ENCODE assay signal across 13 mouse cellular contexts in genomic region chr5:133365771-133366170, GRCm38 (mm10).
DNase-seq lines count a peak whose midpoint lies in the region; ATAC-seq and TF ChIP-seq lines count a peak whose summit lies in the region.
"Had no signal": no experiment of that assay in that cellular context is flagged by ENCODE, and none has a peak within 500 bp of the region (broad histone marks: within the 10 kb centered on the region; RNA-seq: fewer than 3 reads in every experiment).

No protein-coding gene starts in this region.

- H3K4me3 ChIP-seq in midbrain, embryonic 11.5 days (ENCODE audit: low read depth, low read length) = no peak overlapping the region
- no peak overlapping the region for H3K4me3 ChIP-seq in midbrain, embryonic 13.5 days (replicated peaks)
- no peak overlapping the region for H3K4me3 ChIP-seq in intestine, postnatal 0 days (ENCODE audit: low read depth, low read length)
- H3K4me3 ChIP-seq: embryonic facial prominence, embryonic 15.5 days; heart, embryonic 13.5 days had no signal

- ATAC-seq in midbrain, embryonic 11.5 days (ENCODE audit: low FRiP score) = no peak
- ATAC-seq in midbrain, embryonic 13.5 days = no peak
- no peak for ATAC-seq in CD4-positive, CD25-positive, alpha-beta regulatory T cell, adult 4 months
- no peak for ATAC-seq in intestine, postnatal 0 days

- H3K36me3 ChIP-seq in midbrain, embryonic 11.5 days (ENCODE audit: control insufficient read depth, insufficient read depth, low read length) = no peaks in the 10 kb centered on the region
- H3K36me3 ChIP-seq in midbrain, embryonic 13.5 days = no peaks in the 10 kb centered on the region
- H3K36me3 ChIP-seq in intestine, postnatal 0 days (ENCODE audit: control insufficient read depth, insufficient read depth) = no peaks in the 10 kb centered on the region
- H3K36me3 ChIP-seq: embryonic facial prominence, embryonic 15.5 days; heart, embryonic 13.5 days had no signal

- H3K4me2 ChIP-seq in midbrain, embryonic 11.5 days = no peak overlapping the region
- no peak overlapping the region for H3K4me2 ChIP-seq in midbrain, embryonic 13.5 days (replicated peaks)
- no peak overlapping the region for H3K4me2 ChIP-seq in intestine, postnatal 0 days (replicated peaks; ENCODE audit: low read depth)
- H3K4me2 ChIP-seq: embryonic facial prominence, embryonic 15.5 days; heart, embryonic 13.5 days had no signal

- H3K27me3 ChIP-seq in midbrain, embryonic 11.5 days (ENCODE audit: control insufficient read depth, insufficient read depth, low read length) = no peaks in the 10 kb centered on the region
- no peaks in the 10 kb centered on the region for H3K27me3 ChIP-seq in midbrain, embryonic 13.5 days
- H3K27me3 ChIP-seq in intestine, postnatal 0 days (replicated peaks; ENCODE audit: control insufficient read depth, insufficient read depth, low read length) = no peaks in the 10 kb centered on the region
- H3K27me3 ChIP-seq: embryonic facial prominence, embryonic 15.5 days; heart, embryonic 13.5 days had no signal

- 63% methylated on average over 3 of the region's 3 CpGs for WGBS in midbrain, embryonic 11.5 days
- WGBS in midbrain, embryonic 13.5 days = 60% methylated on average over 3 of the region's 3 CpGs
- 90% methylated on average over 3 of the region's 3 CpGs for WGBS in intestine, postnatal 0 days

- H3K9me3 ChIP-seq in midbrain, embryonic 11.5 days (ENCODE audit: control insufficient read depth, low read length) = no peaks in the 10 kb centered on the region
- no peaks in the 10 kb centered on the region for H3K9me3 ChIP-seq in midbrain, embryonic 13.5 days
- no peaks in the 10 kb centered on the region for H3K9me3 ChIP-seq in intestine, postnatal 0 days (ENCODE audit: control insufficient read depth)
- H3K9me3 ChIP-seq: embryonic facial prominence, embryonic 15.5 days; heart, embryonic 13.5 days had no signal

- no peak for TF ChIP-seq CTCF in intestine, postnatal 0 days (IDR thresholded peaks at IDR 0.05; ENCODE audit: low read depth)

- no peak overlapping the region for H3K9ac ChIP-seq in midbrain, embryonic 11.5 days (ENCODE audit: low read length)
- H3K9ac ChIP-seq in midbrain, embryonic 13.5 days (replicated peaks) = no peak overlapping the region
- no peak overlapping the region for H3K9ac ChIP-seq in intestine, postnatal 0 days (ENCODE audit: low read depth, low read length)
- H3K9ac ChIP-seq: embryonic facial prominence, embryonic 15.5 days; heart, embryonic 13.5 days had no signal

- H3K27ac ChIP-seq in midbrain, embryonic 11.5 days (ENCODE audit: low read depth, low read length) = no peak overlapping the region
- H3K27ac ChIP-seq in midbrain, embryonic 13.5 days = no peak overlapping the region
- no peak overlapping the region for H3K27ac ChIP-seq in intestine, postnatal 0 days (ENCODE audit: low read depth, low read length)
- H3K27ac ChIP-seq: embryonic facial prominence, embryonic 15.5 days; heart, embryonic 13.5 days had no signal

- H3K4me1 ChIP-seq in midbrain, embryonic 11.5 days (ENCODE audit: control insufficient read depth, insufficient read depth, low read length) = peaks cover 2% of the 10 kb centered on the region; the same call in 1 of the 2 replicates
- H3K4me1 ChIP-seq in midbrain, embryonic 13.5 days (replicated peaks) = peaks cover 10% of the 10 kb centered on the region; the same call in 1 of the 2 replicates
- no peaks in the 10 kb centered on the region for H3K4me1 ChIP-seq in intestine, postnatal 0 days (replicated peaks; ENCODE audit: control insufficient read depth, insufficient read depth, low read length)
- H3K4me1 ChIP-seq: embryonic facial prominence, embryonic 15.5 days; heart, embryonic 13.5 days had no signal

- DNase-seq in midbrain, embryonic 11.5 days (ENCODE audit: low spot score, missing footprints) = peak; percentile 92
- DNase-seq in frontal cortex, postnatal 14 days (ENCODE audit: low spot score in 2 of 2) = peak; percentile 36 to 52
- peak; percentile 23 to 74 for DNase-seq in left cerebral cortex, adult 8-10 months (ENCODE audit: low spot score in 2 of 2)
- peak; percentile 74 for DNase-seq in right cerebral cortex, postnatal 4 days
- DNase-seq in testis, postnatal 14 days (ENCODE audit: low spot score) = no peak
- DNase-seq: adrenal gland, postnatal 14 days; kidney, postnatal 4 days; spleen, adult 18-20 months had no signal
